Mouse (Mus musculus): ENCODE results near the gene Micall1. TPM values are rescaled to one million over a fixed set of nuclear protein-coding genes. Genes with fewer than 3 reads are reported as not detected.

The Micall1 gene
- polyA plus RNA-seq (2012; rRNA removed), result 31.0 and 35.4 TPM in 2 replicates
- 12.8 and 14.8 TPM in 2 replicates for polyA plus RNA-seq (2014; fragmentation: Nextera tagmentation; extraction: Ambion mirVana)

DNA sequence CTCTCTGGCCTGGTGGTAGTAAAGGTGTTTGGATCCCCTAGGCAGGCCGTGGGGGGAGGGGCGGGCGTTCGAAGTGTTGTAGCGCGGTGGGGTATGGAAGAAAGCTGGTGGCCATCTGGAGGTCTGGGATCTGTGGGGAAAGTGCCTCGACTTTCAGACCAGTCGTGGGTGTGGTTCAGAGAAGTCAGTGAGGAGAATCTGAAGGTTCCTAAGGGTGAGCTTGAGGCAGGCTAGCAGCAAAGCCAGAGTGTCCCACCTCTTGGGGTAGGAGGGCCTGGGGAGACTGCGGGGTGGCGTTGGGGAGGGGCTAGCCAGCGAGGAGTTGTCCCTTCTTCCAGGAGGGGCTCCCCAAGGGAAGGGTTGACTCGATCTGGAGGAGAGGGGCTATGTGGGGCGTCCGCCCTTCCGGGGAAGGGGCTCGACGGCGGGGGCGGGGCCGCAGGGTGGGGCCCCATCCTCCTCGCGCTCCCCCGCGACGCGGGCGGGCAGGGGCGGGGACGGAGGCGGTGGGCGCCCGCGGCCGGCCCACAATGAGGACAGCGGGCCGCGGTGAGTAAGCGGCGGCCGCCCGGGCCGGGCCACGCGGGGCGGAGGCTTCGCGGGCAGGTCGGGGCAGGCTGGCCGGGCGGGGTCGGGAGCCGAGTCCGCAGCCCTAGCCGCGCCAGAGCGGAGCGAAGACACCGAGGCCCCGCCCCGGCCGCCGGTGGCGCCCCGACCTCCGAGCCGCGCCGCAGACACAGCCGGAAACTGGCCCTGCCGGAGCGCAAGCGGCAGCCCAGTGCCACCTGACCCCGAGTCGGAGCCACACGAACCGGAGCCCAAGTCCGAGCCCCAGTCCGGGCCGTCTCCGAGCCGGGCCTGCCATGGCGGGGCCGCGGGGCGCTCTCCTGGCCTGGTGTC lies at the start of gene Micall1:
Gene Micall1, plus strand, starts transcription at position 478 of the 900 bp plus-strand sequence.
- no peak for TF ChIP-seq POLR2A (IDR thresholded peaks at IDR 0.05; ENCODE audit: borderline replicate concordance, extremely low read depth, insufficient read depth, insufficient read length)
- DNase-seq (ENCODE audit: low spot score), result peak; percentile 53
- peak; percentile 79 for ATAC-seq (ENCODE audit: low FRiP score, low read depth)
- Histone ChIP-seq H3K9ac (ENCODE audit: low read depth, low read length, severe bottlenecking) (peak within 1 kb of the TSS; percentile 89), H3K9me3 (ENCODE audit: control insufficient read depth, low read length) (no peaks in the 10 kb centered on the region), H3K4me3 (replicated peaks; ENCODE audit: low read length) (peak within 1 kb of the TSS; percentile 93), H3K4me2 (replicated peaks; ENCODE audit: low read depth, low read length, severe bottlenecking) (peak within 1 kb of the TSS; percentile 95), H3K27ac (replicated peaks; ENCODE audit: low read depth, low read length) (peak within 1 kb of the TSS; percentile 83), H3K36me3 (ENCODE audit: control insufficient read depth, insufficient read depth, low read length) (peaks cover 9% of the 10 kb centered on the region; the same call in 1 of the 2 replicates), H3K4me1 (ENCODE audit: control insufficient read depth, insufficient read depth, low read length) (peaks cover 20% of the 10 kb centered on the region), H3K27me3 (ENCODE audit: control insufficient read depth, insufficient read depth, low read length) (no peaks in the 10 kb centered on the region)
- under 1% methylated on average over 30 of the region's 85 CpGs for WGBS

DNA sequence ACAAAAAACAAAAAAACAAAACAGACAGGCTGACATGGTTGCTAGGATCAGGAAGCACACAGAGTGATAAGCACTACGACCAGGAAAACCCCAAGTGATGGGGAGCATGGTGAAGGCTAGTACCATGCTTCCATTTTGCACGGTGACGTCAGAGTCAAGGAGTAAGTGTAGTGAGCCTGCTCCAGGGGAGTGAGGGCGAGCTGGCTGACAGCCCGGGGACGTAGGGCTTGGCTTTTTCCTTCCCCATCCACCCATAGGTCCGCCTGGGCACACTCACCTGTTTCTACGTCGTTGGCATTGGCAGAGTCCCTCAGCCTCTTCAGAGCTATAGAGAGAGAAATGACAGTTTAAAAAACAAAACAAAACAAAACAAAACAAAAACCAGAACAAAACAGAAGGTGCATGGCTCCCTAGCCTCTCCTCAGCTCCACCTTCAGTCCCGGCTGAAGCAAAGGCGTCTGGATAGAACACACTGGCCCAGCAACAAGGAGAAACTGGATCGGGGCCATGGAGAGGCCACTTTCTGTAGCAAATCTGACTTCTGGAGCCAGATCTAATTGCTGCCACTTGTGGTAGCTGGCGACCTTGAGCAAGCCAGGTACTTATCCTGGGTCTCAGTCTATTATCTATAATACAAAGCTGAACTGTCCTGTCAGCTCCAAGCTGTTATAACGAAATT lies 47.7 kb upstream of the Micall1 start:
- no peak overlapping the region for H3K27ac ChIP-seq (replicated peaks; ENCODE audit: low read depth, low read length)
- H3K9me3 ChIP-seq (ENCODE audit: control insufficient read depth, low read length), result no peaks in the 10 kb centered on the region
- peaks cover 49% of the 10 kb centered on the region for H3K36me3 ChIP-seq (ENCODE audit: control insufficient read depth, insufficient read depth, low read length)
- no peak for DNase-seq (ENCODE audit: low spot score)
- no peaks in the 10 kb centered on the region for H3K27me3 ChIP-seq (ENCODE audit: control insufficient read depth, insufficient read depth, low read length)
- H3K4me3 ChIP-seq (replicated peaks; ENCODE audit: low read length), result no peak overlapping the region
- no peak overlapping the region for H3K9ac ChIP-seq (ENCODE audit: low read depth, low read length, severe bottlenecking)
- H3K4me2 ChIP-seq (replicated peaks; ENCODE audit: low read depth, low read length, severe bottlenecking), result no peak overlapping the region
- no peak for TF ChIP-seq POLR2A (IDR thresholded peaks at IDR 0.05; ENCODE audit: borderline replicate concordance, extremely low read depth, insufficient read depth, insufficient read length)
- WGBS, result 85% methylated on average over 14 of the region's 14 CpGs
- H3K4me1 ChIP-seq (ENCODE audit: control insufficient read depth, insufficient read depth, low read length), result peaks cover 11% of the 10 kb centered on the region
- ATAC-seq (ENCODE audit: low FRiP score, low read depth), result no peak

- no peak for TF ChIP-seq POLR2A (IDR thresholded peaks at IDR 0.05; ENCODE audit: borderline replicate concordance, extremely low read depth, insufficient read depth, insufficient read length)
- peak within 1 kb of the TSS; percentile 70 for H3K9ac ChIP-seq (ENCODE audit: low read depth, low read length, severe bottlenecking)
- ATAC-seq (ENCODE audit: low FRiP score, low read depth) (peak; percentile 100), DNase-seq (ENCODE audit: low spot score) (peak; percentile 100)
- peak within 1 kb of the TSS; percentile 80 for H3K4me3 ChIP-seq (replicated peaks; ENCODE audit: low read length)
- peaks cover 34% of the 10 kb centered on the region for H3K36me3 ChIP-seq (ENCODE audit: control insufficient read depth, insufficient read depth, low read length)
- peak within 1 kb of the TSS; percentile 72 for H3K4me2 ChIP-seq (replicated peaks; ENCODE audit: low read depth, low read length, severe bottlenecking)
- 0% methylated on average over 46 of the region's 80 CpGs for WGBS
- H3K27ac ChIP-seq (replicated peaks; ENCODE audit: low read depth, low read length), result peak within 1 kb of the TSS; percentile 74
- no peaks in the 10 kb centered on the region for H3K9me3 ChIP-seq (ENCODE audit: control insufficient read depth, low read length)
- H3K27me3 ChIP-seq (ENCODE audit: control insufficient read depth, insufficient read depth, low read length), result no peaks in the 10 kb centered on the region
- peaks cover 15% of the 10 kb centered on the region for H3K4me1 ChIP-seq (ENCODE audit: control insufficient read depth, insufficient read depth, low read length)
Observed at GRCm38 (mm10) chr15:79062376-79063159, 46.1 kb upstream of the Micall1 start, which contains the start of gene Ankrd54. Ankrd54 (minus strand) TSS chr15:79062893.

DNA sequence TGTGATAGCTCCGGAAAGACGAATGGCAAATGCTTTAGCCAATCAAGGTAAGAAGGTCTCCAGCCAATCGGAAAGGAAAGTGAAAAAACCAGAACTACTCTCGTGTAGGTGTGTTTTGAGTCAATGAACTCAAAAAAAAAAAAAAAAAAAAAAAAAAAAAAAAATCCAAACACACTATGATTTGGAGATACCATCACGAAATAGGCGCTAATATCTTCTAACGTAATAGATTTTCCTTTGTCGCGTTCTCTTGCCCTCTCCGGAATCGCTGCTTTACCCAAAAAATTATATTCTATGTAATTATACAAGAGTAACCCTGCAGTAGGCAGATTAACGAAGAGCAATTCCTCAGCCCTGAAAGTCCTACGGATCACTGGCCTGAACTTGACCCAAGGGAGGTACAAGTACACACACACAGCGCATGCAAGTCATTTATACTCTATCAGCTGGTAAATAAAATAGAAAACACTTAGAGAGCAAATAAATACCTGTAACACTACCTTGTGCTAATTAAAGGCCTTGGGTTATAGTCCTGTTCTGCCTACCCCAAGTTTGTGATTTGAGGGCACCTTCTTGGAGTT lies 45.4 kb upstream of the Micall1 start:
- H3K9me3 ChIP-seq (ENCODE audit: control insufficient read depth, low read length), result no peaks in the 10 kb centered on the region
- H3K9ac ChIP-seq (ENCODE audit: low read depth, low read length, severe bottlenecking), result no peak overlapping the region
- DNase-seq (ENCODE audit: low spot score) (no peak), ATAC-seq (ENCODE audit: low FRiP score, low read depth) (no peak)
- H3K36me3 ChIP-seq (ENCODE audit: control insufficient read depth, insufficient read depth, low read length), result peaks cover 28% of the 10 kb centered on the region
- no peak for TF ChIP-seq POLR2A (IDR thresholded peaks at IDR 0.05; ENCODE audit: borderline replicate concordance, extremely low read depth, insufficient read depth, insufficient read length)
- H3K4me3 ChIP-seq (replicated peaks; ENCODE audit: low read length), result peak overlapping the region; percentile 31
- 9% methylated on average over 14 of the region's 14 CpGs for WGBS
- peaks cover 15% of the 10 kb centered on the region for H3K4me1 ChIP-seq (ENCODE audit: control insufficient read depth, insufficient read depth, low read length)
- no peaks in the 10 kb centered on the region for H3K27me3 ChIP-seq (ENCODE audit: control insufficient read depth, insufficient read depth, low read length)
- no peak overlapping the region for H3K27ac ChIP-seq (replicated peaks; ENCODE audit: low read depth, low read length)
- peak overlapping the region; percentile 52 for H3K4me2 ChIP-seq (replicated peaks; ENCODE audit: low read depth, low read length, severe bottlenecking)

All from limb, embryonic 14.5 days (tissue).